Mouse (Mus musculus): Measurements from ENCODE around the gene Wnt6. TPM values are rescaled to one million over a fixed set of nuclear protein-coding genes. Genes with fewer than 3 reads are reported as not detected.

Wnt6 gene
- 1 to 10 TPM; 2.0 to 2.8 TPM for total RNA-seq (2021)
- long read RNA-seq, experiment 1, partial matches to known transcripts, result 0 of 3 reads
- long read RNA-seq, experiment 1, other reads (novel, unspliced or antisense), result 0 of 3 reads
- long read RNA-seq, experiment 2, partial matches to known transcripts, result 0 of 1 reads
- long read RNA-seq, experiment 2, other reads (novel, unspliced or antisense), result 0 of 1 reads

- no peak for DNase-seq (ENCODE audit: low spot score in 2 of 2)
Measured at GRCm38 (mm10) chr1:74771845-74771930, at the start of gene Wnt6. Gene Wnt6, plus strand, starts transcription at chr1:74771892.

GRCm38 (mm10) chr1:74723748-74724147, 47.9 kb upstream of the Wnt6 start:
- intact Hi-C loops (cut with DNase I), result no loop called here
- DNase-seq (ENCODE audit: low spot score in 2 of 2), result no peak

More at GRCm38 (mm10) chr1:74771845-74771930, at the start of gene Wnt6:
- intact Hi-C loops (cut with DNase I), result no loop called here

DNA sequence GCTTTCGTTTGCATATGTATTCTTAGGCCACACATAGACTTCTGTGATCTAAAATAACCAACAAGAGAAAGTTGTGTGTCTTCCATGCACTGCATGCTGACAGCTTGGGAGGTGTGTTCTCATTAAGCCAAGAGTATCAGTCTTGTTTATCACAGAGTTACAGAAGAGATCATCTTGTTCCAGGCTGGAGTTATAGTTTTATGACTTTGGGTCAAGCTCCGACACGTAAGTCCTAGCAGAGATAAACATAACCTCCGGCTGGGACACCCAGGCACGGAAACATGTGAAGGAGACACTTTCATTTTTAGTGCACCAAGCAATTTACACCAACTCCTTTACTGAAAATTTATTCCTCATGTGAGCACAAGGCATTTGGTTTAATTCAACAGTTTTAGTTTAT, 45.6 kb upstream of the Wnt6 start:
- no peak for DNase-seq (ENCODE audit: low spot score in 2 of 2)
- intact Hi-C loops (cut with DNase I), result no loop called here

GRCm38 (mm10) chr1:74726674-74727073, 45.0 kb upstream of the Wnt6 start:
- intact Hi-C loops (cut with DNase I), result no loop called here
- no peak for DNase-seq (ENCODE audit: low spot score in 2 of 2)

GRCm38 (mm10) chr1:74728446-74728845, 43.2 kb upstream of the Wnt6 start:
- DNase-seq (ENCODE audit: low spot score in 2 of 2), result no peak
- intact Hi-C loops (cut with DNase I), result no loop called here

DNA sequence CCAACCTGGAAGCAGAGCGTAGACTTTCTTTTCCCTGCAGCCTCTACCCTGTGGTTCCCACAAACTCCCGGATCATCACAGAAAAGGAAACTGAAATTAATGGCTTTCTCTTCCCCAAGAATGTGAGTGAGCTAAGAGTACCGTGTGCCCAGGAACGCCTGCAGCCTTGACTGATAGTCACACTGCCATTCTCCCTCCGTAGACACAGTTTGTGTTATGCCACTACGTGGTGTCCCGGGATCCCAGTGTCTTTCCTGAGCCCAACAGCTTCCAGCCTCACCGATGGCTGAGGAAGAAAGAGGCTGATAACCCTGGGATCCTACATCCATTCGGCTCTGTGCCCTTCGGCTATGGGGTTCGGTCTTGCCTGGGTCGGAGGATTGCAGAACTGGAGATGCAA, 34.7 kb upstream of the Wnt6 start:
- no peak for DNase-seq (ENCODE audit: low spot score in 2 of 2)
- intact Hi-C loops (cut with DNase I), result no loop called here

- DNase-seq (ENCODE audit: low spot score in 2 of 2), result no peak
- intact Hi-C loops (cut with DNase I), result no loop called here
Measured at GRCm38 (mm10) chr1:74737500-74737899, 34.2 kb upstream of the Wnt6 start.

DNA sequence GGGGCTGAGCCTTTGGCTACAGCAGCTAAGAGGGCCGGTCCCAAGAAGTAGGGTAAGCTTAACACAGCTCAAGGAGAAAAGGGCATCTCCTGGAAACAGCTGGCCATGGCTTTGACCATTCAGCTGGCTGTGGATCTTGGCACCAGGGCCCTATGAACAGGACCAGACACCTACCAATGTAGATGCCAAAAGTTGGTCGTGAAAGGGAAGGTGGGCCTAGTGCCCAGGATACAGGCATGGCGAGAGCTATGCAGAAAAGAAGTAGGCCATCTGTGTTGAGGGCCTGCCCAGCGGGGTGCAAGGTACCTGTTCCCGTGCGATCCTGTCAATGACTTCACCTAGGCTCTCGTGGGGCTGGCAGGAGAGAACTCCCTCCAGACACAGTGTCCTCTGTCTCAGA, 30.8 kb upstream of the Wnt6 start:
- intact Hi-C loops (cut with DNase I), result no loop called here
- DNase-seq (ENCODE audit: low spot score in 2 of 2), result no peak

GRCm38 (mm10) chr1:74747335-74747734, 24.4 kb upstream of the Wnt6 start:
- no peak for DNase-seq (ENCODE audit: low spot score in 2 of 2)
- intact Hi-C loops (cut with DNase I), result no loop called here

- intact Hi-C loops (cut with DNase I), result no loop called here
- DNase-seq (ENCODE audit: low spot score in 2 of 2), result peak; percentile 54 to 75
Measured at GRCm38 (mm10) chr1:74748643-74749271, 22.9 kb upstream of the Wnt6 start, which contains the start of gene Prkag3. Gene Prkag3, minus strand, starts transcription at chr1:74749221.

DNA sequence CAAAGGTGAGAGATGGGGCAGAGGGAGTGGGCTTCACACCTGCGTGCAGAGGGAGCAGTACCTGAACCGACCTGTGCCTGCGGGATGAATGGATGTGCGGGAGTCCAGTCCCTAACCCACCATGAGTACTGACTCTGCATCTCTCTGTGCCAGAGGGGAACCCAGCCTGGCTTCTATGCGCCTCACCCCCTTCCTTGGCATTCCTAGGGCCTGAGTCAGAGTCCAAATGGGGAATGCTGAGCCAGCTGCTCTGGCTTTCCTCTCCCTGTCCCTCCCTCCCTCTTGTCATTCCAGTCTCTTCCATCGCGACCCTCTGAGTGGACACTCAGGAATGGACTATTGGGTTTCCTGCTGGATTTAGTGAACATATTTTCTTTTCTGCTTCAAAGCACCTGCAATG, 22.4 kb upstream of the Wnt6 start:
- intact Hi-C loops (cut with DNase I), result no loop called here
- DNase-seq (ENCODE audit: low spot score in 2 of 2), result no peak

- DNase-seq (ENCODE audit: low spot score in 2 of 2), result peak in 1 of 2 experiments; percentile 53
- intact Hi-C loops (cut with DNase I), result no loop called here
Measured at GRCm38 (mm10) chr1:74750683-74751082, 21.0 kb upstream of the Wnt6 start.

DNA sequence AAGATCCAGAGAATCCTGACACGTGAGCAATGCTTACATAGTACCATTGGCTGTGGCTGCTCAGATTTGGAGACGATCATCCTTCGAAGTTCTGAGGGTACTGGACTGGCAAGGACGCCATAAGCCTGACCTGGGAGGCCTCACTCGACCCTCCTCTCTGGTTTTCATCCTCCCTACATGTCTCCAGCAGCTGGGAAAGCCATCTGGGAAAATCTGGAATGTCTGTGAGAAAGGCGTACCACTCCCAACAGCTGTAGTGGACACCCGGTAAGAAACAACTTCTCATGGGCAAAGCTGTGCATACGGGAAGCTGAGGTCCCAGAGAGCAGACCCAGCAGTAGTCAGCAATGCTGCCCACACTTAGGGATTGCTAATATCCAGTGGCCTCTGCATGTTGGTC, 19.5 kb upstream of the Wnt6 start:
- intact Hi-C loops (cut with DNase I), result no loop called here
- DNase-seq (ENCODE audit: low spot score in 2 of 2), result no peak

DNA sequence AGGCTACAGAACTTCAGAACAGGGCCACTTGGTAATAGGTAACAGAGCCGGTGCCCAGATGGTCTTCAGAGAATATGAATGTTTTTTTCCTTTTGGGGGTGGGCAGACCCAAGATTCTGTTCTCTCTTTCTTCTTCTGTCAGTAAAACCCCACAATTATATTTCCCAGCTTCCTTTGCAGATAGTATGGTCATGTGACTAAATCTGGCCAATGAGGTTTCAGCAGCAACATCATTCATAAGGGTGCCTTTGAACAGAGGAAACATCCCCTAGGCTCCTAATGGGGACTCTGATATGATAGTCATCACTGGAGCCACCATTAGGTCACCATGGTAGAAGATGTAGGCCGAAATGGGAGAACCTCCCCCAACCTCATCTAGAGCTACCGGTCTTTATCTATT, 18.9 kb upstream of the Wnt6 start:
- intact Hi-C loops (cut with DNase I), result no loop called here
- DNase-seq (ENCODE audit: low spot score in 2 of 2), result no peak

GRCm38 (mm10) chr1:74753266-74753974, 18.3 kb upstream of the Wnt6 start:
- intact Hi-C loops (cut with DNase I), result no loop called here
- DNase-seq (ENCODE audit: low spot score in 2 of 2), result peak in 1 of 2 experiments; percentile 23

- DNase-seq (ENCODE audit: low spot score in 2 of 2), result no peak
- intact Hi-C loops (cut with DNase I), result no loop called here
Measured at GRCm38 (mm10) chr1:74754175-74754785, 17.4 kb upstream of the Wnt6 start.

DNA sequence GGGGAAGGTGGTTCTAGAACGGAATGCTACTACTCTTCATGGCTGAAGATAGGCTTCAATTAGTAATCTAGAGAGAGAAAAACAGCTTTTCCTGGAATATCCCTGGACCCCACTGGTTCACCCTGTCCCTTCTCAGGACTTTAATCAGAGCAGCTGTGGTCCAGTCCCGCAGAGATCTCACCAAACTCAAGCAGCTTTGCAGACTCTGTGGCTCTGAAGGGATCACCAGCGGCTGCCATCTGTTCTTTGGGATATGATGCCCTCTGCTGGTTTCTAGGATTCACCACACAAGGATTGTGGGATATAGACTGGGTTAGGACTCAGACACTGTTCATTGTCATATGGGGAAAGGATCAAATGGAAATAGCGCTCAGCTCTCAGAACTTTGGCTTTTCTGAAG, 11.9 kb upstream of the Wnt6 start:
- intact Hi-C loops (cut with DNase I), result no loop called here
- DNase-seq (ENCODE audit: low spot score in 2 of 2), result peak; percentile 70 to 73

DNA sequence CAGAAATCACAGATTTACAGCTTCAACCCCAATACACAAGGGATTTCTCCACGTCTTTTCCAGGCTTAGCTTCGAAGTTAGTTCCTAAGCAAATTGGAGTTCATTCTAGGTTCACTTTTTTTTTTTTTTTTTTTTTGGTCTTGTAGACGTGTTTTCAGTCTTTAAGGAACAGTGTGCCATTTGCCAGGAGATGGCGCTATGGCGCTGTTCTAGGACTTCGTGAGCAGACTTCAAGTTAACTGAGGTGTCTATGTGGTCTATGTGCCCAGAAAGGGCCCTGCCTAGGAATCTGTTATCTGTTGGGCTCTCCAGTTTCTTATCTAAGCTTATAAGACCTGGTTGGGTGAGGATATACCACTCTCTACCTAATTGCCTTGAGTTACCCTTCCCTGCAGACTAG, 8.6 kb upstream of the Wnt6 start:
- intact Hi-C loops (cut with DNase I), result no loop called here
- peak; percentile 84 to 87 for DNase-seq (ENCODE audit: low spot score in 2 of 2)

DNA sequence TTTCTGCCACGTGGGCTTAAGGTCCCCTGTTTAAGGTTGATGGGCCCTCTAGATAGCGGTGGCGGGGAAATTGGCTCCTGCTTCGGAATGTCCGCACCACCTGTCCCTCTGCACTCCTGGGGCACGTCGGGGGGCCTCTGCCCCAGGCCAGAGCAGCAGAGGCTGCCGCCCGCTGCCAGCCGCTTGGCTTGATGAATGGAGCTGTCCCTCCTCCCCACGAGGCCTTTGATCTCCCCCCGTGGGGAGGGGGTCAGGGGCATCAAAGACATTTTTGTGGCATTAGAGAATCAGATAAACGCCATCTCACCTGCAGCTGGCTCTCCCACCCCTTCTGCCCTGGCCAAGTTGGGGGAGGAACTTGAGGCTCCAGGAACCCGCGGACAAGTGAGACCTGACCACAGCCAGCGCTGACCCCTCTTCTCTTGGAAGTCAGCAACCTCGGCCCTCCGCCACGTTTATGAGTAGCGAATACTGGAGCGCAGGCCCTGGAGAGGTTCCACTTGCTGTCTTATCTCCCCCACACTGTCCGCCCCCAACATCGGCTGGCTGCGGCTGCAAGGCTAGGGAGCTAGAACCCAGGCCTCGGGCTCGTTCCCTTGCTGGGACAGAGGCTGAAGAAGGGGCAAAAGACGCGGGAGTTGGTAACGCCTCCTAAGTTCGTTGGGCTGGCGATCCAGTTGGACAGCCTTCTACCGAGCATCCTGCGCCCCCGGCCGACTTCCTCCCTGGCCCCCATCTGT, 795 bp upstream of the Wnt6 start:
- no peak for DNase-seq (ENCODE audit: low spot score in 2 of 2)
- intact Hi-C loops (cut with DNase I), result no loop called here

- DNase-seq (ENCODE audit: low spot score in 2 of 2), result no peak
- intact Hi-C loops (cut with DNase I), result no loop called here
Measured at GRCm38 (mm10) chr1:74771467-74771844, 236 bp upstream of the Wnt6 start.
